Mouse (Mus musculus): ENCODE data around the gene Mafg.
"Not testable (repeated sequence)": the region's sequence is repeated elsewhere in the genome, so short reads cannot be mapped to it uniquely, and the experiment has no call there.

The Mafg gene

GRCm38 (mm10) chr11:120598283-120598989 is 35.0 kb downstream of the Mafg start, which contains the start of the genes Alyref and Anapc11:
TSS of gene Alyref (minus strand) at chr11:120598365.
TSS of gene Anapc11 (plus strand) at chr11:120598421.
- peak; percentile 92 to 93 for DNase-seq (ENCODE audit: low spot score in 2 of 2)

GRCm38 (mm10) chr11:120597240-120598235 is 35.9 kb downstream of the Mafg start:
- DNase-seq (ENCODE audit: low spot score in 2 of 2): no peak

GRCm38 (mm10) chr11:120588531-120588930 is 44.9 kb downstream of the Mafg start:
- no peak for DNase-seq (ENCODE audit: low spot score in 2 of 2)

- no peak for DNase-seq (ENCODE audit: low spot score in 2 of 2)
These were observed 49.5 kb downstream of the Mafg start for GRCm38 (mm10) chr11:120583937-120584336.

GRCm38 (mm10) chr11:120582982-120583293 is 50.5 kb downstream of the Mafg start:
- not testable (repeated sequence) for DNase-seq (ENCODE audit: low spot score in 2 of 2)

GRCm38 (mm10) chr11:120582268-120582981 is 51.0 kb downstream of the Mafg start:
- peak; percentile 48 to 54 for DNase-seq (ENCODE audit: low spot score in 2 of 2)

- peak; percentile 78 to 89 for DNase-seq (ENCODE audit: low spot score in 2 of 2)
These were observed 51.7 kb downstream of the Mafg start, which contains the start of gene Arhgdia for GRCm38 (mm10) chr11:120581490-120582267. TSS of gene Arhgdia (minus strand) at chr11:120581624.

- DNase-seq (ENCODE audit: low spot score in 2 of 2): peak; percentile 22 to 39
These were observed 52.5 kb downstream of the Mafg start for GRCm38 (mm10) chr11:120580871-120581331.

- peak; percentile 24 to 26 for DNase-seq (ENCODE audit: low spot score in 2 of 2)
These were observed 53.2 kb downstream of the Mafg start for GRCm38 (mm10) chr11:120580190-120580589.

- DNase-seq (ENCODE audit: low spot score in 2 of 2): peak; percentile 77 to 89
These were observed 53.9 kb downstream of the Mafg start for GRCm38 (mm10) chr11:120579316-120580107.

- DNase-seq (ENCODE audit: low spot score in 2 of 2): no peak
These were observed 54.6 kb downstream of the Mafg start for GRCm38 (mm10) chr11:120578694-120579243.

GRCm38 (mm10) chr11:120578024-120578693 is 55.2 kb downstream of the Mafg start:
- no peak for DNase-seq (ENCODE audit: low spot score in 2 of 2)

- peak in 1 of 2 experiments; percentile 10 for DNase-seq (ENCODE audit: low spot score in 2 of 2)
These were observed 56.0 kb downstream of the Mafg start for GRCm38 (mm10) chr11:120577211-120578023.

- no peak for DNase-seq (ENCODE audit: low spot score in 2 of 2)
These were observed 56.9 kb downstream of the Mafg start for GRCm38 (mm10) chr11:120576365-120576981.

- no peak for DNase-seq (ENCODE audit: low spot score in 2 of 2)
These were observed 57.5 kb downstream of the Mafg start for GRCm38 (mm10) chr11:120575940-120576339.
